Mouse (Mus musculus) forebrain, embryonic 15.5 days (tissue): Measurements from ENCODE around the gene Scn10a. TPM values are rescaled to one million over a fixed set of nuclear protein-coding genes. Genes with fewer than 3 reads are reported as not detected.

Experiments
- ATAC-seq: fragments of 200-750 bp; cut with Nextera tagmentation; replicated peaks from 2 replicates; pipeline ENCODE4 v1.8.0; 2017; ENCODE audit warnings: mild to moderate bottlenecking, moderate TSS enrichment, moderate library complexity
- H3K27ac ChIP-seq: fragments of 300-500 bp; sonication (generic); replicated peaks from 2 replicates; pipeline ENCODE4 v1.5.1; 2015; ENCODE audit warnings: mild to moderate bottlenecking, inconsistent platforms
- H3K27me3 ChIP-seq: fragments of 300-500 bp; sonication (generic); 2 replicates; pipeline ENCODE4 v1.6.1; 2015; ENCODE audit warnings: inconsistent platforms
- H3K36me3 ChIP-seq: fragments of 300-500 bp; sonication (generic); 2 replicates; pipeline ENCODE4 v1.6.1; 2015; ENCODE audit warnings: mild to moderate bottlenecking, inconsistent platforms
- H3K4me1 ChIP-seq: fragments of 300-500 bp; sonication (generic); 2 replicates; pipeline ENCODE4 v1.6.1; 2015; ENCODE audit warnings: inconsistent platforms
- H3K4me2 ChIP-seq: fragments of 300-500 bp; sonication (generic); replicated peaks from 2 replicates; pipeline ENCODE4 v1.6.1; 2015; ENCODE audit warnings: mild to moderate bottlenecking, inconsistent platforms
- H3K4me3 ChIP-seq: fragments of 300-500 bp; sonication (generic); 2 replicates; pipeline ENCODE4 v1.5.1; 2015; ENCODE audit warnings: mild to moderate bottlenecking, inconsistent platforms
- H3K9ac ChIP-seq: fragments of 300-500 bp; sonication (generic); replicated peaks from 2 replicates; pipeline ENCODE4 v1.6.1; 2015; ENCODE audit warnings: mild to moderate bottlenecking, inconsistent platforms
- H3K9me3 ChIP-seq: fragments of 300-500 bp; sonication (generic); 2 replicates; pipeline ENCODE4 v1.6.1; 2016; ENCODE audit warnings: inconsistent platforms
- WGBS: fragments of 180-500 bp; shearing (Covaris S2); methylation state at CpG from one replicate; pipeline ENCODE4 v1.1.7; 2015; ENCODE audit warnings: mixed read lengths; 5-methylcytosine and 5-hydroxymethylcytosine counted together
- polyA plus RNA-seq: library from polyadenylated mRNA; unstranded; fragments of >200 nt; fragmentation: Nextera tagmentation; extraction: Ambion mirVana; gene quantifications from 2 replicates; pipeline ENCODE4 v1.2.1, GENCODE M21; 2015

Gene Scn10a
- polyA plus RNA-seq, 1 experiment from 2014 or later = 0.20 TPM

GRCm38 (mm10) chr9:119632801-119633200, 86.3 kb downstream of the Scn10a start:
- Histone ChIP-seq H3K36me3 (no peaks in the 10 kb centered on the region), H3K4me3 (no peak overlapping the region), H3K4me2 (no peak overlapping the region), H3K4me1 (peaks cover 15% of the 10 kb centered on the region), H3K27me3 (no peaks in the 10 kb centered on the region), H3K9ac (no peak overlapping the region), H3K9me3 (no peaks in the 10 kb centered on the region), H3K27ac (no peak overlapping the region)
- no peak for ATAC-seq
- 30% methylated on average over 12 of the region's 12 CpGs for WGBS

GRCm38 (mm10) chr9:119631899-119632533, 87.1 kb downstream of the Scn10a start:
- WGBS = 44% methylated on average over 15 of the region's 15 CpGs
- no peak overlapping the region for H3K27ac ChIP-seq
- no peak for ATAC-seq

GRCm38 (mm10) chr9:119631393-119631898, 87.7 kb downstream of the Scn10a start:
- Histone ChIP-seq H3K36me3 (no peaks in the 10 kb centered on the region), H3K27ac (no peak overlapping the region), H3K4me1 (peaks cover 15% of the 10 kb centered on the region), H3K9me3 (no peaks in the 10 kb centered on the region), H3K4me3 (no peak overlapping the region), H3K4me2 (no peak overlapping the region), H3K9ac (no peak overlapping the region), H3K27me3 (no peaks in the 10 kb centered on the region)
- 62% methylated on average over 13 of the region's 13 CpGs for WGBS
- ATAC-seq = no peak; the same call in 1 of the 2 replicates

More at GRCm38 (mm10) chr9:119631899-119632533, 87.1 kb downstream of the Scn10a start:
- Histone ChIP-seq H3K9me3 (no peaks in the 10 kb centered on the region), H3K4me3 (no peak overlapping the region), H3K4me1 (peaks cover 15% of the 10 kb centered on the region), H3K4me2 (no peak overlapping the region), H3K9ac (no peak overlapping the region), H3K36me3 (no peaks in the 10 kb centered on the region), H3K27me3 (no peaks in the 10 kb centered on the region)

- Histone ChIP-seq H3K4me2 (no peak overlapping the region), H3K4me1 (peaks cover 15% of the 10 kb centered on the region), H3K36me3 (no peaks in the 10 kb centered on the region), H3K9me3 (no peaks in the 10 kb centered on the region), H3K27ac (no peak overlapping the region), H3K27me3 (no peaks in the 10 kb centered on the region), H3K9ac (no peak overlapping the region), H3K4me3 (no peak overlapping the region)
- 72% methylated on average over 8 of the region's 8 CpGs for WGBS
- ATAC-seq = no peak
These were observed 90.3 kb downstream of the Scn10a start for GRCm38 (mm10) chr9:119628690-119629268.

- ATAC-seq = no peak
- Histone ChIP-seq H3K9ac (no peak overlapping the region), H3K4me1 (peaks cover 9% of the 10 kb centered on the region), H3K4me3 (no peak overlapping the region), H3K4me2 (no peak overlapping the region), H3K9me3 (no peaks in the 10 kb centered on the region), H3K27ac (no peak overlapping the region), H3K36me3 (no peaks in the 10 kb centered on the region), H3K27me3 (no peaks in the 10 kb centered on the region)
- WGBS = 80% methylated on average over 6 of the region's 6 CpGs
These were observed 91.9 kb downstream of the Scn10a start for GRCm38 (mm10) chr9:119627227-119627626.

DNA sequence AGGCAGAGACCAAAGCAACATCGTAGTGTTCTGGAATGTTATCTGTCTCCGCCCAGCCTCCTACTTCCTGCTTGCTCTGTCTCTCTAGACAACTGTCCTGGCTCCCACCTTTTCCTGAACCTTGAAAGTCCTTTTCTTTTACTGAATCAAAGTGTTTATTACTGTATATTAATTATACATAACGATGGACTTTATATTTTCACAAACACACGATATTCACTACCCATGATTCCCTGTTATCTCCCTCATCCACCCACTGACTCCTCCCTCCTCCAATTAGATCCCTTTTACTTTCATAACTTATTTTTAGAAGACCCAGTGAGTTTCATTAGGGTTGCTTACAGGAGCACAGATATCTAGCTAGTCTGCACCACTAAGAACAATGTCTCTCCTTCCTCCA, 95.0 kb downstream of the Scn10a start:
- no peak overlapping the region for H3K27ac ChIP-seq
- no peaks in the 10 kb centered on the region for H3K27me3 ChIP-seq
- no peak overlapping the region for H3K9ac ChIP-seq
- WGBS = 83% methylated on average over 4 of the region's 4 CpGs
- no peak overlapping the region for H3K4me2 ChIP-seq
- no peaks in the 10 kb centered on the region for H3K36me3 ChIP-seq
- no peaks in the 10 kb centered on the region for H3K9me3 ChIP-seq
- no peaks in the 10 kb centered on the region for H3K4me1 ChIP-seq
- ATAC-seq = no peak
- H3K4me3 ChIP-seq = no peak overlapping the region

GRCm38 (mm10) chr9:119614798-119615197, 104.3 kb downstream of the Scn10a start:
- no peaks in the 10 kb centered on the region for H3K4me1 ChIP-seq
- ATAC-seq = no peak
- 83% methylated on average over 6 of the region's 6 CpGs for WGBS
- no peaks in the 10 kb centered on the region for H3K9me3 ChIP-seq
- H3K4me3 ChIP-seq = no peak overlapping the region
- H3K27me3 ChIP-seq = no peaks in the 10 kb centered on the region
- no peak overlapping the region for H3K27ac ChIP-seq
- no peak overlapping the region for H3K9ac ChIP-seq
- no peak overlapping the region for H3K4me2 ChIP-seq
- H3K36me3 ChIP-seq = no peaks in the 10 kb centered on the region

DNA sequence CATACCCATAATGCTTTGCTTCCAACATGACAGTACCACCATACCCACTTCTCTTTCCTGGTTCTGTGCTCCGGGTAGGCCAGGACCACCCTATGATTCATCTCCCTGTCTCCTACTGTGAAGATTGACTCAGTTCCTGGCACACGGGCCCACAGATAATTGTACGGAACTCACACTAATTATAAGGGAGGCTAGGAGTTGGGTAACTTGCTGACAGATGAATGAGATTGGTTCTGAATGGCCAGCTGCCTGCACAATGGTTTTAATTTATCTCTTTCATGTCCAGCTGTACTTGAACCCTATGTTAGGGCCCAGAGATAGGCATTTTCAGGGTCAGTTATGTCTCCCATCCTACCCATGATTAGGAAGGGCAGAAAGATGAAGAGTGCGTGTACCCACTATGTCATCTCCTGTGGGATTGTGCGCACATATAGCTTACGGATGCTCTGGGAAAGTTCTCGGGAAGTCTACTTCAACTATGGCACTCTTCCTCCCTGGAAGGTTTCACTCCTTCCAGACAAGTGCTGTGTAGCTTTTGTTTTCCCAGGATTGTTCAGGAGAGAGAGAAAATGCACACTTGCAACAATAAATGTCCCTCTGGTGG, 108.5 kb downstream of the Scn10a start:
- Histone ChIP-seq H3K9me3 (no peaks in the 10 kb centered on the region), H3K4me1 (no peaks in the 10 kb centered on the region), H3K36me3 (no peaks in the 10 kb centered on the region), H3K27me3 (no peaks in the 10 kb centered on the region), H3K4me2 (no peak overlapping the region), H3K4me3 (no peak overlapping the region), H3K9ac (no peak overlapping the region), H3K27ac (no peak overlapping the region)
- WGBS = 77% methylated on average over 7 of the region's 7 CpGs
- ATAC-seq = no peak

GRCm38 (mm10) chr9:119606906-119607305, 112.2 kb downstream of the Scn10a start:
- H3K27ac ChIP-seq = no peak overlapping the region
- H3K36me3 ChIP-seq = no peaks in the 10 kb centered on the region
- no peaks in the 10 kb centered on the region for H3K4me1 ChIP-seq
- 92% methylated on average over 5 of the region's 5 CpGs for WGBS
- H3K9me3 ChIP-seq = no peaks in the 10 kb centered on the region
- H3K9ac ChIP-seq = no peak overlapping the region
- ATAC-seq = no peak
- H3K27me3 ChIP-seq = no peaks in the 10 kb centered on the region
- H3K4me2 ChIP-seq = no peak overlapping the region
- no peak overlapping the region for H3K4me3 ChIP-seq

GRCm38 (mm10) chr9:119604607-119605006, 114.5 kb downstream of the Scn10a start:
- WGBS = 66% methylated on average over 8 of the region's 8 CpGs
- no peak overlapping the region for H3K4me3 ChIP-seq
- no peaks in the 10 kb centered on the region for H3K36me3 ChIP-seq
- no peak for ATAC-seq
- H3K27me3 ChIP-seq = no peaks in the 10 kb centered on the region
- H3K9me3 ChIP-seq = no peaks in the 10 kb centered on the region
- no peaks in the 10 kb centered on the region for H3K4me1 ChIP-seq
- H3K9ac ChIP-seq = no peak overlapping the region
- no peak overlapping the region for H3K27ac ChIP-seq
- no peak overlapping the region for H3K4me2 ChIP-seq

- H3K4me1 ChIP-seq = no peaks in the 10 kb centered on the region
- H3K36me3 ChIP-seq = no peaks in the 10 kb centered on the region
- no peak overlapping the region for H3K27ac ChIP-seq
- H3K27me3 ChIP-seq = no peaks in the 10 kb centered on the region
- no peak overlapping the region for H3K4me3 ChIP-seq
- no peak overlapping the region for H3K9ac ChIP-seq
- 90% methylated on average over 10 of the region's 10 CpGs for WGBS
- H3K4me2 ChIP-seq = no peak overlapping the region
- H3K9me3 ChIP-seq = no peaks in the 10 kb centered on the region
- no peak for ATAC-seq
These were observed 120.6 kb downstream of the Scn10a start for GRCm38 (mm10) chr9:119598501-119598900.

DNA sequence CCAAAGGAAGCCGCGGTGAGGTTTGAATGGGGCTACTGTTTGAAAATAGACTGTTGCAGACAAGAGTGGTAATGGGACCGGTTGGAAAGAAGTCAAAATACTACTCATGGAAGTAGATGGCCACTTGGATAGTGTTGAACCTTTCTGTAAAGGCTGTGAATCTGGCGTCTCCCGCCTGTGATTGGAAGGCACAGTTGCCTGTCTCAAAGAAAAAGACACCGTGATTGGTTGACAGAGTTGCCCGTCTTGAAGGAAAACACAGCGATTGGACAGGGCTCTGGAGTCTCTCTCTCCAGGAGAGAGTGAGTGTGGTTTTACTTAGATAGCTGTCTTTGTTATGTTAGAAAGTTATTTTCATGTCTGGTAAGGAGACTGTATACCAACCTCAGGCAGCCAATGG, 121.8 kb downstream of the Scn10a start:
- no peak for ATAC-seq
- no peaks in the 10 kb centered on the region for H3K4me1 ChIP-seq
- no peak overlapping the region for H3K27ac ChIP-seq
- 77% methylated on average over 8 of the region's 8 CpGs for WGBS
- no peak overlapping the region for H3K9ac ChIP-seq
- no peaks in the 10 kb centered on the region for H3K36me3 ChIP-seq
- H3K4me2 ChIP-seq = no peak overlapping the region
- no peaks in the 10 kb centered on the region for H3K9me3 ChIP-seq
- H3K4me3 ChIP-seq = no peak overlapping the region
- H3K27me3 ChIP-seq = no peaks in the 10 kb centered on the region
